Mouse (Mus musculus) midbrain, postnatal 0 days (tissue): ENCODE measurements around the gene Mchr1. TPM values are rescaled to one million over a fixed set of nuclear protein-coding genes. Genes with fewer than 3 reads are reported as not detected.
"Not testable (repeated sequence)": the region's sequence is repeated elsewhere in the genome, so short reads cannot be mapped to it uniquely, and the experiment has no call there.

ENCODE experiments used
- ATAC-seq: fragments of 200-750 bp; cut with Nextera tagmentation; 2 replicates; pipeline ENCODE4 v1.8.0; 2017; ENCODE audit warnings: moderate number of reproducible peaks, mild to moderate bottlenecking, moderate TSS enrichment, moderate library complexity; ENCODE audit not compliant: low FRiP score
- DNase-seq: peaks from one replicate; pipeline ENCODE4 v3.0.0-alpha.2; 2015; ENCODE audit warnings: low spot score
- H3K27ac ChIP-seq: fragments of 300-500 bp; sonication (generic); 2 replicates; pipeline ENCODE4 v1.5.1; 2014; ENCODE audit warnings: low read depth, mild to moderate bottlenecking, low read length, mixed read lengths
- H3K27me3 ChIP-seq: fragments of 300-500 bp; sonication (generic); 2 replicates; pipeline ENCODE4 v1.6.1; 2014; ENCODE audit warnings: low read length, control low read depth, mixed read lengths; ENCODE audit not compliant: insufficient read depth
- H3K36me3 ChIP-seq: fragments of 300-500 bp; sonication (generic); 2 replicates; pipeline ENCODE4 v1.6.1; 2014; ENCODE audit warnings: low read length, control low read depth, mixed read lengths; ENCODE audit not compliant: insufficient read depth
- H3K4me1 ChIP-seq: fragments of 300-500 bp; sonication (generic); 2 replicates; pipeline ENCODE4 v1.6.1; 2014; ENCODE audit warnings: mild to moderate bottlenecking, control low read depth, antibody characterized with exemption, low read length, mixed read lengths; ENCODE audit not compliant: insufficient read depth
- H3K4me2 ChIP-seq: fragments of 300-500 bp; sonication (generic); 2 replicates; pipeline ENCODE4 v1.6.1; 2014; ENCODE audit warnings: low read depth, mild to moderate bottlenecking, low read length, mixed read lengths; ENCODE audit not compliant: poor library complexity, severe bottlenecking
- H3K4me3 ChIP-seq: fragments of 300-500 bp; sonication (generic); 2 replicates; pipeline ENCODE4 v1.5.1; 2014; ENCODE audit warnings: low read depth, mild to moderate bottlenecking, low read length, moderate library complexity
- H3K9ac ChIP-seq: fragments of 300-500 bp; sonication (generic); replicated peaks from 2 replicates; pipeline ENCODE4 v1.6.1; 2014; ENCODE audit warnings: mild to moderate bottlenecking, low read length, moderate library complexity, mixed read lengths; ENCODE audit not compliant: poor library complexity, severe bottlenecking
- H3K9me3 ChIP-seq: fragments of 300-500 bp; sonication (generic); 2 replicates; pipeline ENCODE4 v1.6.1; 2016; ENCODE audit warnings: low read length, control low read depth
- CTCF ChIP-seq: IDR thresholded peaks from 2 replicates; pipeline ENCODE4 v1.5.1; 2016; ENCODE audit warnings: antibody characterized with exemption, mild to moderate bottlenecking
- WGBS: fragments of 180-500 bp; shearing (Covaris S2); extraction: QIAGEN DNeasy Blood & Tissue Kit; methylation state at CpG from one replicate; pipeline ENCODE4 v1.1.7; 2014; 5-methylcytosine and 5-hydroxymethylcytosine counted together
- polyA plus RNA-seq: library from polyadenylated mRNA; unstranded; fragments of >200 nt; fragmentation: Nextera tagmentation; extraction: Ambion mirVana; gene quantifications from 2 replicates; pipeline ENCODE4 v1.2.1, GENCODE M21; 2015
- total RNA-seq: library from RNA; depleted of rRNA; stranded (reverse); fragments of >200 nt; gene quantifications from 2 replicates; pipeline ENCODE4 v1.2.3, GENCODE M21; 2014

The Mchr1 gene
- total and polyA plus RNA-seq, 2 experiments from 2014 or later, result 9.3 to 17.2 TPM

GRCm38 (mm10) chr15:81199372-81199959 is 35.8 kb upstream of the Mchr1 start:
- peak; percentile 80 for TF ChIP-seq CTCF
- no peaks in the 10 kb centered on the region for H3K27me3 ChIP-seq
- H3K4me3 ChIP-seq, result no peak overlapping the region
- ATAC-seq (no peak), DNase-seq (peak; percentile 87)
- H3K27ac ChIP-seq, result no peak overlapping the region
- H3K36me3 ChIP-seq, result no peaks in the 10 kb centered on the region
- no peak overlapping the region for H3K4me2 ChIP-seq
- 24% methylated on average over 4 of the region's 4 CpGs for WGBS
- H3K4me1 ChIP-seq, result no peaks in the 10 kb centered on the region
- no peaks in the 10 kb centered on the region for H3K9me3 ChIP-seq
- no peak overlapping the region for H3K9ac ChIP-seq

- no peaks in the 10 kb centered on the region for H3K27me3 ChIP-seq
- H3K4me2 ChIP-seq, result no peak overlapping the region
- H3K4me3 ChIP-seq, result no peak overlapping the region
- no peaks in the 10 kb centered on the region for H3K4me1 ChIP-seq
- H3K9ac ChIP-seq, result no peak overlapping the region
- no peaks in the 10 kb centered on the region for H3K9me3 ChIP-seq
- H3K27ac ChIP-seq, result no peak overlapping the region
- TF ChIP-seq CTCF, result no peak
- H3K36me3 ChIP-seq, result no peaks in the 10 kb centered on the region
- 97% methylated on average over 5 of the region's 5 CpGs for WGBS
- no peak for DNase-seq
- no peak for ATAC-seq
These were observed 32.8 kb upstream of the Mchr1 start for GRCm38 (mm10) chr15:81202462-81202861.

- DNase-seq, result peak; percentile 31
- Histone ChIP-seq H3K9ac (no peak overlapping the region), H3K27ac (no peak overlapping the region), H3K4me1 (no peaks in the 10 kb centered on the region), H3K9me3 (no peaks in the 10 kb centered on the region), H3K4me3 (no peak overlapping the region), H3K4me2 (no peak overlapping the region), H3K27me3 (no peaks in the 10 kb centered on the region), H3K36me3 (no peaks in the 10 kb centered on the region)
- WGBS, result 66% methylated on average over 5 of the region's 5 CpGs
- no peak for TF ChIP-seq CTCF
- no peak for ATAC-seq
These were observed 24.8 kb upstream of the Mchr1 start for GRCm38 (mm10) chr15:81210496-81210895.

- Histone ChIP-seq H3K36me3 (no peaks in the 10 kb centered on the region), H3K9ac (no peak overlapping the region), H3K27ac (no peak overlapping the region), H3K9me3 (no peaks in the 10 kb centered on the region), H3K4me3 (no peak overlapping the region), H3K4me1 (no peaks in the 10 kb centered on the region), H3K27me3 (no peaks in the 10 kb centered on the region), H3K4me2 (no peak overlapping the region)
- ATAC-seq (no peak), DNase-seq (no peak)
- 85% methylated on average over 15 of the region's 15 CpGs for WGBS
- TF ChIP-seq CTCF, result no peak
These were observed 22.3 kb upstream of the Mchr1 start for GRCm38 (mm10) chr15:81212976-81213375.

GRCm38 (mm10) chr15:81216906-81217653 is 18.2 kb upstream of the Mchr1 start:
- Histone ChIP-seq H3K9ac (no peak overlapping the region), H3K27me3 (no peaks in the 10 kb centered on the region), H3K36me3 (no peaks in the 10 kb centered on the region), H3K4me1 (no peaks in the 10 kb centered on the region), H3K4me3 (no peak overlapping the region), H3K4me2 (no peak overlapping the region), H3K27ac (no peak overlapping the region), H3K9me3 (no peaks in the 10 kb centered on the region)
- WGBS, result 84% methylated on average over 19 of the region's 19 CpGs
- DNase-seq, result no peak
- TF ChIP-seq CTCF, result no peak
- no peak for ATAC-seq

GRCm38 (mm10) chr15:81219054-81219453 is 16.2 kb upstream of the Mchr1 start:
- WGBS, result 84% methylated on average over 6 of the region's 6 CpGs
- ATAC-seq, result no peak
- no peak for TF ChIP-seq CTCF

GRCm38 (mm10) chr15:81220051-81220450 is 15.2 kb upstream of the Mchr1 start:
- H3K36me3 ChIP-seq, ATAC-seq, H3K9ac ChIP-seq, H3K4me2 ChIP-seq, H3K27me3 ChIP-seq, H3K4me3 ChIP-seq, H3K9me3 ChIP-seq, H3K27ac ChIP-seq, DNase-seq, H3K4me1 ChIP-seq: not testable (repeated sequence)
- 78% methylated on average over 8 of the region's 8 CpGs for WGBS

More at GRCm38 (mm10) chr15:81219054-81219453, 16.2 kb upstream of the Mchr1 start:
- Histone ChIP-seq H3K4me2 (no peak overlapping the region), H3K27me3 (no peaks in the 10 kb centered on the region), H3K36me3 (no peaks in the 10 kb centered on the region), H3K27ac (no peak overlapping the region), H3K4me3 (no peak overlapping the region), H3K9ac (no peak overlapping the region), H3K4me1 (no peaks in the 10 kb centered on the region), H3K9me3 (no peaks in the 10 kb centered on the region)
- no peak for DNase-seq
